Mouse (Mus musculus) fibroblast of lung, adult 2 months (primary cell): ENCODE results near the gene Scyl2.

Experiments used
- DNase-seq: peaks from one replicate; pipeline ENCODE4 v3.0.0-alpha.2; 2011; ENCODE audit warnings: low read depth

Gene Scyl2

GRCm38 (mm10) chr10:89595514-89595913 lies 90.6 kb downstream of the Scyl2 start:
- DNase-seq, result no peak

GRCm38 (mm10) chr10:89594309-89594708 lies 91.8 kb downstream of the Scyl2 start:
- DNase-seq, result no peak

- DNase-seq, result no peak
These were observed 93.3 kb downstream of the Scyl2 start for GRCm38 (mm10) chr10:89592797-89593196.

GRCm38 (mm10) chr10:89589877-89590276 lies 96.2 kb downstream of the Scyl2 start:
- DNase-seq, result no peak
